Mouse (Mus musculus) G1E (cell line): ENCODE data around the gene Mex3d. TPM values are rescaled to one million over a fixed set of nuclear protein-coding genes. Genes with fewer than 3 reads are reported as not detected.

ENCODE experiments used
- ATAC-seq: 2 replicates; pipeline ENCODE4 v1.8.0; 2016; ENCODE audit warnings: mild to moderate bottlenecking; ENCODE audit not compliant: insufficient number of reproducible peaks, poor library complexity, low FRiP score, severe bottlenecking; ENCODE audit errors: extremely low read depth
- DNase-seq: peaks from one replicate; pipeline ENCODE4 v3.0.0; 2012; ENCODE audit warnings: low spot score
- H3K27me3 ChIP-seq: 2 replicates; pipeline ENCODE4 v1.6.1; 2012; ENCODE audit warnings: mild to moderate bottlenecking, low read length, inconsistent platforms; ENCODE audit not compliant: insufficient read depth
- H3K36me3 ChIP-seq: replicated peaks from 2 replicates; pipeline ENCODE3; 2012; ENCODE audit warnings: mild to moderate bottlenecking, inconsistent platforms
- H3K4me1 ChIP-seq: 2 replicates; pipeline ENCODE4 v1.6.1; 2012; ENCODE audit warnings: low read depth, low read length, inconsistent platforms, mixed read lengths; ENCODE audit not compliant: insufficient read depth
- H3K4me3 ChIP-seq: 2 replicates; pipeline ENCODE4 v1.5.1; 2012; ENCODE audit warnings: low read depth, mild to moderate bottlenecking, inconsistent platforms, low read length, moderate library complexity, mixed read lengths
- H3K9me3 ChIP-seq: replicated peaks from 2 replicates; pipeline ENCODE4 v1.6.1; 2012; ENCODE audit warnings: inconsistent platforms
- CTCF ChIP-seq: IDR thresholded peaks from 2 replicates; pipeline ENCODE4 v1.5.1; 2012; ENCODE audit warnings: low read depth, low read length, inconsistent platforms, mixed read lengths
- GATA1 ChIP-seq: IDR thresholded peaks from 2 replicates; pipeline ENCODE4 v1.6.1; 2012; ENCODE audit warnings: borderline replicate concordance, low read length, inconsistent platforms, mixed read lengths
- GATA2 ChIP-seq: IDR thresholded peaks from 2 replicates; pipeline ENCODE4 v1.6.1; 2012; ENCODE audit warnings: low read depth, low read length, inconsistent platforms, borderline replicate concordance
- POLR2AphosphoS5 ChIP-seq: IDR thresholded peaks from 2 replicates; pipeline ENCODE4 v1.6.1; 2012; ENCODE audit warnings: low read depth, low read length, inconsistent platforms; ENCODE audit not compliant: insufficient replicate concordance
- TAL1 ChIP-seq: conservative IDR thresholded peaks from 2 replicates; pipeline ENCODE4 v1.6.1; 2012; ENCODE audit warnings: low read depth, low read length, inconsistent platforms, mixed read lengths
- polyA plus RNA-seq: library from polyadenylated mRNA; stranded (reverse); fragments of >175 nt; gene quantifications from 2 replicates; pipeline ENCODE4 v1.2.3, GENCODE M21; 2012
- total RNA-seq, 2 experiments: library from RNA; stranded (forward) in 1 of 2; stranded (reverse) in 1 of 2; fragments of 200-1000 nt in 1 of 2; fragments of >200 nt in 1 of 2; fragmentation: Nextera tagmentation in 1 of 2; gene quantifications; 2 replicates each; pipeline ENCODE4 v1.2.3; 2014 to 2017

The Mex3d gene
- total and polyA plus RNA-seq, 3 experiments = 8.7 to 35.3 (median 11.4) TPM

GRCm38 (mm10) chr10:80372706-80373105 lies 14.8 kb downstream of the Mex3d start:
- H3K4me3 ChIP-seq = no peak overlapping the region
- no peak for TF ChIP-seq POLR2AphosphoS5
- no peak for TF ChIP-seq CTCF
- TF ChIP-seq TAL1 = no peak
- TF ChIP-seq GATA1 = no peak
- TF ChIP-seq GATA2 = no peak
- H3K4me1 ChIP-seq = peaks cover 31% of the 10 kb centered on the region

DNA sequence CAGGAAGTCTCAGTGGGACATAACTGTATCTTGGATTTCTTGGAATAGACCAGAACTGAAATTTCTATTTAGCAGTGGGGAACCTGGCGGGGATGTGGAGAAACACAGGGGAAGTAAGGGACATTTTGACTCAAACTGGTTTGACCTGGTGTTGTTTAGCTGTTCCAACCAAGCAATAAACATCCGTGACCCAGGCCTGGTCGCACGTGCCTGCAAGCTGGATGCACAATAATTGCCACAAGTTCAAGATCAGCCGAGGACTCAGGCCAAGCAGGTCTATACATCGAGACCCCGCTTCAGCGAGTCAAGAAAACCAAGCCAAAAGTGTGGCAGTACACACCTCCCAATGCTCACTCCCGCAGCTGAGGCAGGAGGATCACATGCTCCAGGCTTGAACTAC lies 15.5 kb downstream of the Mex3d start:
- ATAC-seq (no peak), DNase-seq (no peak)
- Histone ChIP-seq H3K4me3 (no peak overlapping the region; the same call in 1 of the 2 replicates), H3K9me3 (peaks cover 7% of the 10 kb centered on the region), H3K4me1 (peaks cover 33% of the 10 kb centered on the region), H3K36me3 (no peaks in the 10 kb centered on the region), H3K27me3 (peaks cover 39% of the 10 kb centered on the region)
- TF ChIP-seq GATA2 (no peak), CTCF (no peak), TAL1 (no peak), POLR2AphosphoS5 (no peak), GATA1 (no peak)

More at GRCm38 (mm10) chr10:80372706-80373105, 14.8 kb downstream of the Mex3d start:
- DNase-seq = no peak
- H3K9me3 ChIP-seq = peaks cover 13% of the 10 kb centered on the region
- ATAC-seq = no peak
- H3K36me3 ChIP-seq = no peaks in the 10 kb centered on the region
- H3K27me3 ChIP-seq = peaks cover 32% of the 10 kb centered on the region

DNA sequence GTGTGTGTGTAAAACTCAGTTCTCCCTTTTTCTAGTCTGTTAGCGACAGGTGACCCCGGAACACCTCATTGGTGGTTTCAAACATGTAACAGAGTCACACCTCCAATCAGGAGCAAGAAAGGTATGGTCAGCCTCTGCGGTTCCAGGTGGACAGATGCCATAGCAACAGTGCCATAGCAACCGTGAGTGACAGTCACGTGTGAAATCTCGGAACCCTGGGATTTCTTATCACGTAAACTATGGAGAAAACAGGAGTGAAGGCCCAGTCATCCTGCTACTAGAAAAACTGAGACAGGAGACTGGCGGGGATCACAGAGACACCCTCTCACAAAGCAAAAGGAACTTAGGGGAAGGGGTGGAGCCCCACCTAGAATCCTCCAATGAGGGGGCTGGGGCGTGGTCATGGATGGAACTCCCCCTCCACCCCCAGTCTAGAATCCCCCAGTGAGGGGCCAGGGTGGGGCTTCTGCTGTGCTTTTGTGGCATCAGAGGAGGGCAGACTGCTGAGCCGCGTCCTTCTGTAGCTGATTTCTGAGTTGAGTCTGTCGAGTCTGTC lies 16.0 kb downstream of the Mex3d start:
- ATAC-seq = no peak
- DNase-seq = peak; percentile 39

GRCm38 (mm10) chr10:80369995-80370747 lies 17.3 kb downstream of the Mex3d start:
- DNase-seq (no peak), ATAC-seq (no peak)
- no peak overlapping the region for H3K4me3 ChIP-seq
- H3K4me1 ChIP-seq = peaks cover 33% of the 10 kb centered on the region
- H3K9me3 ChIP-seq = peaks cover 7% of the 10 kb centered on the region
- peaks cover 53% of the 10 kb centered on the region for H3K27me3 ChIP-seq
- no peaks in the 10 kb centered on the region for H3K36me3 ChIP-seq
- no peak for TF ChIP-seq TAL1
- TF ChIP-seq CTCF = peak; percentile 6; the same call in 1 of the 2 replicates

More for the DNA sequence above, 16.0 kb downstream of the Mex3d start:
- TF ChIP-seq CTCF (no peak), GATA1 (no peak), GATA2 (no peak), POLR2AphosphoS5 (no peak), TAL1 (no peak)
- peaks cover 44% of the 10 kb centered on the region for H3K27me3 ChIP-seq
- H3K4me3 ChIP-seq = no peak overlapping the region
- peaks cover 7% of the 10 kb centered on the region for H3K9me3 ChIP-seq
- H3K4me1 ChIP-seq = peaks cover 33% of the 10 kb centered on the region
- H3K36me3 ChIP-seq = no peaks in the 10 kb centered on the region

GRCm38 (mm10) chr10:80368392-80368791 lies 19.1 kb downstream of the Mex3d start:
- ATAC-seq (no peak), DNase-seq (no peak)
- Histone ChIP-seq H3K27me3 (peaks cover 68% of the 10 kb centered on the region), H3K4me3 (no peak overlapping the region), H3K9me3 (peaks cover 7% of the 10 kb centered on the region), H3K36me3 (no peaks in the 10 kb centered on the region), H3K4me1 (peaks cover 33% of the 10 kb centered on the region)
- TF ChIP-seq CTCF (no peak), GATA1 (no peak), POLR2AphosphoS5 (no peak), TAL1 (no peak), GATA2 (no peak)

GRCm38 (mm10) chr10:80367954-80368353 lies 19.5 kb downstream of the Mex3d start:
- Histone ChIP-seq H3K27me3 (peaks cover 67% of the 10 kb centered on the region), H3K4me1 (peaks cover 33% of the 10 kb centered on the region), H3K36me3 (no peaks in the 10 kb centered on the region), H3K9me3 (peaks cover 7% of the 10 kb centered on the region), H3K4me3 (no peak overlapping the region)
- ATAC-seq = no peak
- no peak for DNase-seq
- TF ChIP-seq GATA2 (no peak), CTCF (no peak), GATA1 (no peak), POLR2AphosphoS5 (no peak), TAL1 (no peak)
